Mouse (Mus musculus) urinary bladder, postnatal 25 days (tissue): Measurements from ENCODE around the gene Sval2.

Source experiments
- DNase-seq: peaks from one replicate; pipeline ENCODE4 v3.0.0; 2022; ENCODE audit warnings: low spot score

Sval2 gene

DNA sequence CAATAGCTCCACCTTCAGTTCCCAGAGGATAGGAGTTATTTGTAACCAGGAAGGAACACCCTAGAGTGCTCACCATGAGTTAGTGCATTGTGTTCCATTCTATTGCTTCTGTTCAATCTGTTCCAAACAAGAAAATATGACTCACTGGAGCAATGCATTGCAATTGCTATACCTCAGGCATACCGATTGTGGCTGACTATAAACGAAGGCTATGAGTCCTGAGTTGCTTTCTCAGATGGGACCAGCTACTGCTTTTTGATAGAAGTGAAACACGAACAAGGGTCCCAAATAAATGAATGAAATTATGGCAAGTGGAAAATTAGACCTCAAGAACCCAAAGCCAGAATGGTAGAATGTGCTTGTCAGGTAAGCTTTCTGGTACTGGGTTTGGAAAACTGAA lies at the start of gene Sval2:
TSS of gene Sval2 (plus strand) at position 301 of the 400 bp plus-strand sequence.
- no peak for DNase-seq

DNA sequence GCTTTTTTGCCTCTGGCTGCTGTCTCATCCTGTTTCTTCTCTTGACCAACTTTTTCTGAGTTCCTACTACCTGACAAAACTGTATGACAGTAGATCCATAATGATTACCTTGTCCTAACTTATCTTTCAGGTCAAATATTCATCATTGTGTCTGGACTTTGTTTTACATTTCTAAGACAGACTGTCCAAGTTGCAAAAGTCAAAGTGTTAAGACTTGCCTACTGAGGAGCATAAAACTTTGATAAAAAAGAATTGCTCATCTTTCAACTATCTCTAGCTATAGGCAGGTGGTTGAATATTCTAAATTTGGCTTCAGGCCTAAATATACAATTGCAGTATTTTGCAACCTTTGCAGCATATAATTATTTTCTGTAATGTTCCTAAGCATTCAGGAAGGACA lies 28.7 kb upstream of the Sval2 start:
- DNase-seq = no peak

DNA sequence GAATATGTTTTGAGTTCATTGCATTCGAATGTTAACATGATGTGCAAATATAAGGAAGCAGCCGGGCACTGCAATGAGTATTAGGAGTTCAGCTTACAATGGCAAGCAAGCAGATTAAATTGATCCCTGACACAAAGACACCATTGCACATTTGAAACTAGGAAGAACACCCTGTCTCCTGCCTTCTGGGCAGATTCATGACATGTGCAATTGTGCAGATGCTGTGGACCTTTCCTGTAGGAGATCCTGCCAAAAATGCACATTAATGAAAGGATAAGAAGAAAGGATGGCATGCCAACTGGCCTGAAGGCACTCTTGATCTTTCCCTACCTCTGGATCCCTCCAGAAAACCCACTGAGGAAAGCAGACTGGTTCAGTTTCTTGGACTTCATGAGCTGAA lies 23.3 kb upstream of the Sval2 start:
- DNase-seq = no peak

DNA sequence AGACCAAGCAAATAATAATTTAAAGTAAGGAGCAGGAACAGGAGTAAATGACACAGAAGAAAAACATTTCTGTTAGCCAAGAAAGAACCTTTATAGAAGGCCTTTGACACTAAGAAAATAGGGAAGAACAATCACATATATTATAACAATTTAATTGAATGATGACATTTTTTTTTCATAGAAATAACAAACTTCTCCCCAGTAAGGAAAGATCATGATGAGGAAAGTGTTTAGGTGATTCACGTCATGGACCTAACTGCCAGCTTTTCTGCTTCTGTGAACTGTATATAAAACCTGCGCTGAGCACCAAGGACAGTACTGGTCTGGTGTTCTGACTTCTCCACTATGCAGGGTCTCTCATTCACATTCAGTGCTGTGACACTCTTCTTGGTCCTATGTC lies 5.6 kb upstream of the Sval2 start, which contains the start of gene Pip:
TSS of gene Pip (plus strand) at position 301 of the 400 bp plus-strand sequence.
- no peak for DNase-seq

DNA sequence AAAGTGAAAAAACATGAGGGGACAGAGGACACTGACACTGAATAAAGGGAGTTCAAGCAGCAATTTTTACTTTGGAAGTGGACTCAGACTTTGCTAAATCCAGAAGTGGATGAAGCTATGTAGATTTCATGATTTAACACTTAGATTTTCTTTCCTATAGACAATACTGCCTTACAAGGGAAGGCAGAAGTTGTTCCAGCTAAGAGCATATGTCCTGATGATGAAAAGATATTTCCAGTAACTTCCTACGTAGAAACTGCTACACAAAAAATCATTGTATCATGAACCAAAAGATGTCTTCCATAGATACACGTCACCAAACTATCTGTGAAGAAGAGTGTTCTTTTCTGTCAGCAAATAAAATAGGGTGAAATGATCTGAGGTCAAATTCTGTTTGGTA lies 11.2 kb downstream of the Sval2 start:
- DNase-seq = no peak

DNA sequence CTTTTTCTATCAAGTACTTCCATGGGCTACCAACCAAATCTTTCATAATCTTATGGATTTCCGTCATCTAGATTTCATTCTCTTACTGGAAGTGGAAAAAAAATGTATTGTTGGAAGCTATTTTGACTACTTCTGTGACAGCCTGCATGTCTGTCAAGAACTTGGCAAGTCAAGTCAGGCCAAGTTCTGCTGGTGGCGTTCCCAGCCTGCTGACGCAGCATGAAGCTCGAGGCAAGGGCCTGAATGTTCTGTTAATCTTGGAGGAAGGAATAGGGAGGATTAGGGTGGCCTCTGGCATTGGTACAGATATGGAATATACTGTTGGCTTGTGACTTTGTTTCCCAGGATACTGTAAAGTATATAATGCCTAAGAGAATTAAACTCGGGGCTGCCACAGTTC lies 58.8 kb downstream of the Sval2 start:
- DNase-seq = no peak
